Mouse (Mus musculus) inflammation-experienced regulatory T-cells, adult 16 weeks (primary cell): ENCODE results near the gene Spata2l. TPM values are rescaled to one million over a fixed set of nuclear protein-coding genes. Genes with fewer than 3 reads are reported as not detected.

Source experiments
- polyA plus RNA-seq: library from polyadenylated mRNA; unstranded; fragments of 100-300 nt; shearing (Covaris generic); gene quantifications from one replicate; pipeline ENCODE4 v1.2.1, GENCODE M21; 2017

Spata2l gene
- polyA plus RNA-seq, result 12.4 TPM

DNA sequence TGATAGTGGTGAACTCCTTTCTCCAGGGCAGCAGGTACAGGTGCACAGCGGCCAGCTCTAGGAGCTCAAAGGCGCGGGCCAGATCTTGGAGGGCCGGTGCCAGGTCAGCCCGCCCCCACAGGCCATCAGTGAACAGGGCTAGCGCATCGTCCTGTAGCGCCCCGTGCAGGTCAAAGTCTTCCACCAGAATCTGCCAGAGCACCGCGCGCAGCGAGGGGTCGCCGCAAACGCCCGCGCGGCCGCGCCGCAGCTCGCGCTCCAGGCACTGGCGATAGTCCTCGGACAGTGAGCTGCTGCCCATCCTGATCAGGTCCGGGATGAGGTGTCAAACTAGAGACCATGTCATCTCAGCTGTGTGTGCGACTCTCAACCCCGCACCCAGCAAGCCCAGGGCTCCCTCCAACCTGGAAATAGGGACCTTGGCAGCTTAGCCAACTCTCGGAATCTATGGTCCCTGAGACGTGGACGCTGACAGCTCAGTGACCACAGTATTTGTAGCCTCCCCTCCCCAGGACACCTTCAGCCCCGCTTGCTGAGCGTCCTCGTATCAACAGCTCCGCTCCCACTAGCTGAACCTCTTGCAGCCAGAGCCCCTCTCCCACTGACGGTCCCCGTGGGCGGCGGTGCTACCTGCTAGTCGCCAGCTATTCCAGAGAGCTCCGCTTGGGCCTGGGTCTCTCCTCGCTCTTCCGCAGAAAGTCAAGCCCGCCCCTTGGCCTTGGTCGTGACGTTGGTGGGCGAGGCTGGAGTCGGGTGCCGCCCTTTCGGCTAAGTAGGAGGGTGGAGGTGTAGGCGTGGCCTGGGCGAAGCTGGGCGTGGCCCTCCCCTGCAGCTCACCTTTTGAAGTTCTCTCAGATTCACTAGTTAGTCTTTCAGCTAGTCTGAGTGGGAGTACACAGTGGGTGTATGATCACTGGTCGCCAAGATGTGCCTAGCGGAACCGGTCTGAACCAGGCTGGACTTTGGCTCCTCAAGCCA is at the start of gene Spata2l:
Gene Spata2l (minus strand): TSS at position 714 of the 978 bp plus-strand sequence.

DNA sequence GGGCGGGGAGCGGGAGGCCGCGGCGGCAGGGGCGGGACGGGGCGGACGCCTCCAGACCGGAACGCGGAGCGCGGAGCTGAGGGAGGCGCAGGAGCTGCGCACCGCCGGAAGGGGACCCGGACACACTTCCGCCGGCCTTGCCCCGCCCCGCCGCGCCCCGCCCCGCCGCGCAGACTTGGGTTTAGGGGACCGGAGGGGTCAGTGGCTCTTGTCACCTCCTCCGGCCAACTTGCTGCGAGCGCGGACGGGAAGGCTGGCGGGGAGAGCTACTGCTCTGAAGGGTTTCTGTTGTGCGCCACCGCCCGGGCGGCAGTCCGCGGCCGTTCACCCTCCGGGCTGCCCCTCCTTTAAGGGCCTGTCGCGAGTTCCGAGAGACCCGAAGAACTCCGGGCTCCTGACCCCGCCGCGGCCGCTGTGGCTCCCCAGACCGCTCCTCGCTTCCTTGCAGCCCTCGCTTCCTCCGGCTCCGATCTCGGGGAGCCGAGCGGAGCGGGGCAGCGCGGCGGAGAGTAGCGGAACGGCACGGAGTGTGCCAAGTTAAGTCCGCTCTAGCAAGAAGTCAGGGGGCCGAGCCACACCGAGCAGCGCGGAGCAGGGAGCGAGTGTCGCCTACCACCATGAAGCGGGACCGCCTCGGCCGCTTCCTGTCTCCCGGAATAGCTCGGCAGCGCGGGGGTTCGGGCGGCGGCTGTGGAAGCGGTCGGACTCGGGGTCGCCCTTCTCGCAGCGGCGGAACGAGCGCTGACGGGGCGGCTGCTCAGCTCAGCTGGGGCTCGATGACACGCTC is 18.3 kb upstream of the Spata2l start, which contains the start of the genes Zfp276 and Vps9d1:
Gene Zfp276 (plus strand): TSS at position 97 of the 787 bp plus-strand sequence.
Gene Vps9d1 (minus strand): TSS at position 250 of the 787 bp plus-strand sequence.

GRCm38 (mm10) chr8:123224278-123225266 is 11.5 kb downstream of the Spata2l start, which contains the start of gene Cdk10:
Gene Cdk10, plus strand, starts transcription at chr8:123224842.

DNA sequence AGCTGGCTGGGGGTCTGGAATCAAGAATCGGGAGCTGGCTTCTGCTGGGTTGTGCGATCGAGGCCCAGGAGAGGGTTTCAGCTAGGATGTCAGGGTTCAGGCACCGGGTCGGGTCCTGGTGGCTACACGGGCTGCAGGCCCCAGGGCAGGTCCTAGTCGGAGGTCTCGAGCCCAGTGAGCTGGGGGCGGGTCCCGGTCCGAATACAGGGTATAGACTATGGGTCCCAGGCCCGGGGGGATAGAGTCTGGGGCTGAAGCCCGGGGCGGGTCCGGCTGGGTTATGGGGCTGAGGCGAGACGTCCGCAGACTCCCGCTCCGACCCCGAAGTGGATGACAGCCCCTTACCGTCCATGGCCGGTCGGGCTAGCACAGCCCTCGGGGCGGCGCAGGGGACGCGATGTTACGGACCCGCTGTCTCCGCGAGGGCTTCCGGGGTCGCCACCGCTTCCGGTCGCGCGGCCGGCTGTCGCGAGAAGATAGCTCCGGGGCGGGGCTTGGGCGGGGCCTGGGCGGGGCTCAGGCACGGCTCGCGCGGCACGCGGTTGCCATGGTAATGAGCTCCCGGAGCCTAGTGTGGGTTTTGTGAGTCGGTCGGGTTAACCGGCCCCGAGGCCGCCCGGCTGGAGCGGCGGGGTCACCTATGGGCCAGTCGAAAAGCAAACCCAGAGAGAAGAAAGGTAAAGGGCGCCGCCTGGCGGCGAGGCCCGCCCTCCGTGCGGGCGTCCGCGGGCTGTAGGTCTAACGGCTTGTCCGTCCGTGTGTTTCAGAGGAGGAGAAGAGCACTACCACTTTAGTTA is 23.5 kb downstream of the Spata2l start, which contains the start of the genes Chmp1a and Spata33:
Gene Chmp1a (minus strand): TSS at position 443 of the 797 bp plus-strand sequence.
Gene Spata33 (plus strand): TSS at position 512 of the 797 bp plus-strand sequence.

GRCm38 (mm10) chr8:123185566-123186409 is 50.2 kb downstream of the Spata2l start, which contains the start of gene Dpep1:
Gene Dpep1, plus strand, starts transcription at chr8:123186242.

Other genes with a start within 250 kb of the Spata2l start
- 51.2 TPM for gene Ankrd11, start 194.0 kb downstream of the Spata2l start, polyA plus RNA-seq
- gene Spg7, start 173.3 kb downstream of the Spata2l start, polyA plus RNA-seq, result 16.3 TPM
- gene Rpl13, start 133.9 kb downstream of the Spata2l start, polyA plus RNA-seq, result 821 TPM
- 1.9 TPM for gene Cpne7, start 118.9 kb downstream of the Spata2l start, polyA plus RNA-seq
- not detected for gene Sult5a1, start 77.9 kb downstream of the Spata2l start, polyA plus RNA-seq
- not detected for gene Dpep1, start 50.0 kb downstream of the Spata2l start, polyA plus RNA-seq
- gene Chmp1a, start 23.5 kb downstream of the Spata2l start, polyA plus RNA-seq, result 266 TPM
- not detected for gene Spata33, start 23.4 kb downstream of the Spata2l start, polyA plus RNA-seq
- 27.9 TPM for gene Cdk10, start 11.4 kb downstream of the Spata2l start, polyA plus RNA-seq
- 31.9 TPM for gene Zfp276, start 18.0 kb upstream of the Spata2l start, polyA plus RNA-seq
- 21.4 TPM for gene Vps9d1, start 18.1 kb upstream of the Spata2l start, polyA plus RNA-seq
- 13.9 TPM for gene Fanca, start 82.3 kb upstream of the Spata2l start, polyA plus RNA-seq
- gene Spire2, start 96.5 kb upstream of the Spata2l start, polyA plus RNA-seq, result not detected
- 350 TPM for gene Tcf25, start 137.5 kb upstream of the Spata2l start, polyA plus RNA-seq
- not detected for gene Mc1r, start 170.9 kb upstream of the Spata2l start, polyA plus RNA-seq
- not detected for gene Tubb3, start 175.2 kb upstream of the Spata2l start, polyA plus RNA-seq
- gene Def8, start 187.3 kb upstream of the Spata2l start, polyA plus RNA-seq, result 17.4 TPM
- gene Afg3l1, start 241.7 kb upstream of the Spata2l start, polyA plus RNA-seq, result 82.0 TPM